Mouse (Mus musculus): ENCODE measurements at regions not wholly inside any gene's neighbourhood (a gene's known extent, or its start where the extent isn't known, plus 50 kb on each side); places are given as distances from the start of the nearest gene placed in this dataset.
A peak's percentile ranks its signal among the peaks of the same experiment; 100 is the strongest.

GRCm38 (mm10) chr6:145677475-145678325 is 62.1 kb downstream of the Tuba3b start:
- peak; percentile 64 for DNase-seq

DNA sequence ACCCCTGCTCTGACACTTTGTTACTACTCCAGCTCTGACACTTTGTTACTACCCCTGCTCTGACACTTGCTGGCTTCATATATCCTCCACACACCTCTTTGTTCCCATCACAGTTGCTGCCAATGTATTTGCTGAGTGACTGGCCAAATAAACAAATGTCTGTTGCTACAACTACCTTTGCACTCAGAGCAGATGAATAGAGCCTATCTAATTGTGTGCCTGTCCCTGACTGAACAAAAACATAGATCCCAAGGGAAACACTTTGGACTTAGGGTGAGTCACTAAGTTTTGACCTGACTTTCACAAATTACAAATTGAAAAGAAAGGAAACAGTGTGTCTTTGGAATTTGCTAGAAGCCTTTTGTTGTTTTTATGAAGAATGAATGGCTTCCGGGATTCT is 64.0 kb downstream of the Tuba3b start:
- no peak for DNase-seq

GRCm38 (mm10) chr6:145687073-145687472 is 59.5 kb upstream of the Rassf8 start:
- peak; percentile 33 for DNase-seq

GRCm38 (mm10) chr6:145691680-145692079 is 54.9 kb upstream of the Rassf8 start:
- no peak for DNase-seq

- no peak for DNase-seq
These were observed 51.7 kb upstream of the Rassf8 start for GRCm38 (mm10) chr6:145694817-145695216.

Data from adrenal gland, adult 2 months (tissue).